Mouse (Mus musculus) urinary bladder, postnatal 25 days (tissue): ENCODE measurements at regions not wholly inside any gene's neighbourhood (a gene's known extent, or its start where the extent isn't known, plus 50 kb on each side); places are given as distances from the start of the nearest gene placed in this dataset.

Source experiments
- DNase-seq: peaks from one replicate; pipeline ENCODE4 v3.0.0; 2022; ENCODE audit warnings: low spot score

DNA sequence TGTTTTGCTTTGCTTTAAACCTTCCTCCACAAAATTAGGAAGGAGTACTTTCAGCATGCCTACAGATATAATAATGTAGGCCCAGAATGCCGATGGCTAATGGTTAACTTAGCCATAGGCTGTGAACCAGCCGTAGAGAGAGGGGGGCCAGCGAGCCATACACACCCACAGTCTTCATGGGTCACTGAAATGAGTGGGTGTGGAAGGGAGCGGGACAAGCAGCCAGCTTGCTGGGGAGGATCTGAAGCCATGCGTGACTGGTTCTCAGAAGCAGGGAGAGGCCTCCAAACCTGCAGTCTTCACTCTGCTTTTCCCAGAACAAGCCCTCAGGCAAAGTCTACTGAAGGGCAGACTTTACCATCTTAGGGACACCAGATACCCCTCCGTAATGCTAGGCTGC is 50.8 kb upstream of the Ptpn13 start:
- DNase-seq: no peak

DNA sequence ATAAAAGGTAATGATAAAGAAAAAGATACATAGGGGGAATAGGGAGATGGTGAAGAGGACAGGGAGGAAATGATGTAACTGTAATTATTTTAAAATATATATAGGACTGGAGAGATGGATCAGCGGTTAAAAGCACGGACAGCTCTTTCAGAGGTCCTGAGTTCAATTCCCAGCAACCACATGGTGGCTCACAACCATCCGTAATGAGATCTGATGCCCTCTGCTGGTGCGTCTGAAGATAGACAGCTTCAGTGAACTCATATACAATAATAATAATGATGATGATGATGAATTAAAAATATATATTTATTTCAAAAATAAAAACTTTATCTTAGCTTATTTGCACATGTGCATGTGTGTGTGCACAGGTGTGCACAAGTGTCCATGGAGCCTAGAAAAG is 51.9 kb upstream of the Ptpn13 start:
- DNase-seq: no peak

GRCm38 (mm10) chr5:103370456-103370855 is 54.5 kb upstream of the Ptpn13 start:
- DNase-seq: no peak

DNA sequence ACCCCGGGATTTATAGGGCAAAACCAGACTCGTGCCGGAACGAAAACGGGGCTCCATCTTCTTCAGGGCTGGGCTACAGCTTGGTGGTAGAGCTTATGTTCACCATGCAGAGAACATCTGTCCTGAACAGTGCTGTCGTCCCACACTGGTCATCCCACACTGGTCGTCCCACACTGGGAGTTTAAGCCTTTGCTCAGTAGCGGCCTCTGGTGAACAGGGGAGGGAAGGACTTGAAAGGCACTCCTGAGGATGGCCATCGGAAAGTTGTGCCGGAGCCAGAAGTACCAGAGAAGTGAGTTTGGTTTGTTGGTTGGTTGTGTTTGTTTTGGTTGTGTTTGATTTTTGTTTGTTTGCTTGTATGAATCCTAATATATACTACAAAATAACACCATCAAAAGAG is 56.0 kb upstream of the Ptpn13 start:
- DNase-seq: no peak

DNA sequence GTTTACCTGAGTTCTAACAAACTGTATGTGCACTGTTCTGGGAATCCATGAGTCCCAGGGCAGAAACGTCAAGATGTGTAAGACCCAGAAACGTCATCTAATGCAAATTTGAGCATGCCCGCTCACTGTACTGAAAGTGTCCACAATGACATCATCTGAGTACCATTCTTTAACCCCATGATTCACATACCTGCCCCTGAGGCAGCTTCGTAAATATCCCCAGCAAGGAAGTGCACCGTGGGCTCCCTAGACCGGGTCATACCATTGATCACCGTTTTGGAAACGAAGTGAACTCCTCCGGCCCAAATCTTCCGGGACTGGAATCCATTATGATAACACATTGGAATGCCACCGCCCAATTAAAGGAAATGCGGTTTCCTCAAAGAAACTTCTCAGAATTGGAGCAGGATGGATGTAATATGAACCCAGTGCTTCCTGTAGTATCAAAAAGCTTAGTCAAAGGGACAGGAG is 57.8 kb upstream of the Ptpn13 start:
- DNase-seq: no peak

GRCm38 (mm10) chr5:103365700-103366448 is 59.1 kb upstream of the Ptpn13 start:
- DNase-seq: no peak

DNA sequence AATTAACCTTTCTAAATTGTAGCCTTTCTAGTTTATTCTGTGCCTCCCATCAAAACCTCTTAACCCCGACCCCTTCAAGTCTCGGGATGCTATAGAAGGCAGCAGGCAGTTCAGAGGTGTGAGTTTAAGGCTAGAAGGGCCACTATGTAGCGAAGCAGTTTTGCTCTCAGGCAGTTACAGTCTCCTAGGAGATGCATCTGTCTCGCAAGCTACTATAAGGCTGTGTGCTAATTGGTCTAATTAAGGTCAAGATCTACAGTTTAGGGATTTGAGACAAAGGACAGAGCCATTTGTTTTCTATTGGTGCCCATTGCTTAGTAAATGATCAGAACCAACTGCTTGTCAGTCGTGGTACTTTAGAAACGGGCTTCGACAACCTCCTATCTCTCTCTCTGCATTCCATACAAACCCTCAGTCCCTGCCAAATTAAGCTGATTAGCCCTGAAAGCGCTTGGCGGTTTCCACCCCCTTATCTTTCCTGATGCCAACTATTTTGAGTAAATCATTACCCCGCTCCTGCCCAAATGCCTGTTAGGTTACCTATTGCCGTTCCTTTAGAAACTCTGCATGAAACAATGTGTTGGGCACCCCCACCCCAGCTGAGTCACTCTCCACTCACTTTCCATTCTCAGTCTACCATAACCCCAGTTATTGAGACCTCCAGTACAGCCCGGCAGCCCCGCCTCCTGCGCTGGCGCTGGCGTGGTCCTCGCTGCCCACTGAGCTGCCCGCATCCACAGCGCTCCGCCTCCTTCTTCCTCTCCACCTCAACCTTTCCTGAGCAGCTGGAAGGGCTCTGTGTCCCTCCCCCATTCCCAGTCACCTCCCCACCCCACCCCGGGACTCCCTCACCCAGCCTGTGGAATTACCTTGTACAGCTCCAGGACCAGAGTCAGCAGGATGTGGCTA is 59.9 kb upstream of the Ptpn13 start:
- no peak for DNase-seq

DNA sequence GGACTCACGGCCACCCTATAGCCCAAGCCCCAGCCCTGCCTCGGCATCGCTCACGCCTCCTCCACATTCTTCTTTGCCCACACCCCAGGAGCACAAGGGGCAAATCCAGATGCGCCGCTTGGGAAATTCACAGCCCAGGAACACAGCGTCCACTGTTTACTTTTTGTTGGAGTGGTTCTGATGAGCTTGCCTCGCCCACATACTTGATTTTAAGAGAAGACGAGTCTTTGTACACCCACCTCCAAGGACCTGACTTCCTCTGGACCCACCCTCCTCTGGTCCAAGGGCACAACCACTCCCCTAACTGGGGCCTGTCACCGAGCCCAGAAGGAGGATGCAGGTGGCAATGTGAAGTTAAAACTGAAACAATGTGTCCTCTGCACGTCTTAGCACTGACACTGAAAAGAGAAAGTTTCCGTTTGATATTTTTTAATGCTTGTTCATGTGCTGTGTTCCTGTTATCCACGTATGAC is 64.2 kb upstream of the Ptpn13 start:
- no peak for DNase-seq

DNA sequence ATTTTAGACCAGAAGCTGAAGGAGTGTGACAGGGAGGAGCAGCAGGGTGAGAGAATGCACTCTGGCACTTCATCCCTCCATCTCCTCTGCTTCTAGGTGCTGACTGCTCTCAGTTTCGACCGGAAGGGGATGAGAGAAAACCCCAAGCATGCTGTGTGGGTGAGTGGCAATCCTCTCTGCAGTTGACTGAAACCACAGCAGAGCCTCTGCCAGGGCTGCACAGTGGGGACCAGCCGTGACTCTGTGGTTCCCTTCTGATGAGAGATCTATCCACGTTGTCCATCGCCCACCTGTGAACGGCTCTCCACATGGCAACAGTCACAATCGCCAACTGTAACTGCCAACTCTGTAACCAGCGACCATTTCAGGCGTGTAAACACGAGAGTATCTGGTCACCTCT is 64.6 kb upstream of the Ptpn13 start:
- DNase-seq: no peak

GRCm38 (mm10) chr5:103357558-103357957 is 67.4 kb upstream of the Ptpn13 start:
- no peak for DNase-seq

DNA sequence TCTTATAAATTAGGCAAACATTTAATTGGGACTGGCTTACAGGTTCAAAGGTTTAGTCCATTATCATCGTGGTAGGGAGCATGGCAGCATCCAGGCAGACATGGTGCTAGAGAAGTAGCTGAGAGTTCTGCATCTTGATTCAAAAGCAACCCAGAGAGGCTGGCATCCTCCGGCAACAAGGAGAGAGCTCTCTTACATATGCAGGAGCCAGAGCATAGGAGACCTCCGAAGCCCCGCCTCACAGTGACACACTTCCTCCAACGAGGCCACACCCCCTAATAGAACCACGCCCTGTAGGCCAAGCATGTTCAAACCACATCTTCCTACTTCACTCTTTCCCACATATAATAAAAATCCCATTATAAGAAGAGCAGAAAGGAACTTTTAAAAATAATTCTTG is 68.5 kb upstream of the Ptpn13 start:
- DNase-seq: no peak

- peak; percentile 57 for DNase-seq
Measured at GRCm38 (mm10) chr5:103355372-103356300, 69.4 kb upstream of the Ptpn13 start.

- DNase-seq: no peak
Measured at GRCm38 (mm10) chr5:103343869-103344268, 81.1 kb upstream of the Ptpn13 start.

GRCm38 (mm10) chr5:103341456-103341855 is 83.5 kb upstream of the Ptpn13 start:
- peak; percentile 41 for DNase-seq

DNA sequence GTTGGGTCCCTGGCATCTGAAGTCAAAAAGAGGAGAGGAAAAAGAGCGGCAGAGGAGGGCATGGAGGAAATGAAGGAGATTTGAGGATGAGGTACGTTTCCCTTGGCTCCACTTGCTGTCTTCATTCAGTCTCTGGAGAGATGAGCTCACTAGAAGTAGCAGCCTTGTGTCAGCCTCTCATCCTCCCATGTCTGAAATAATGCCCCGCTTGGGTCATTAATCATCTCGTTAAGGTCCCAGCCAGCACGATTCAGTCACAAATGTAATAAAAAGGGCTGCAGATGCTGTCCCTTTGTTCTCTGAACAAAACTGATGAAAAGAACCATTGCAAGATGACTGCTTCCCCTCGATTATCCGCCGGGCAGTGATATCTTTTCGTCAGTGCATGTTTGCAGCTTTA is 84.4 kb upstream of the Ptpn13 start:
- no peak for DNase-seq

DNA sequence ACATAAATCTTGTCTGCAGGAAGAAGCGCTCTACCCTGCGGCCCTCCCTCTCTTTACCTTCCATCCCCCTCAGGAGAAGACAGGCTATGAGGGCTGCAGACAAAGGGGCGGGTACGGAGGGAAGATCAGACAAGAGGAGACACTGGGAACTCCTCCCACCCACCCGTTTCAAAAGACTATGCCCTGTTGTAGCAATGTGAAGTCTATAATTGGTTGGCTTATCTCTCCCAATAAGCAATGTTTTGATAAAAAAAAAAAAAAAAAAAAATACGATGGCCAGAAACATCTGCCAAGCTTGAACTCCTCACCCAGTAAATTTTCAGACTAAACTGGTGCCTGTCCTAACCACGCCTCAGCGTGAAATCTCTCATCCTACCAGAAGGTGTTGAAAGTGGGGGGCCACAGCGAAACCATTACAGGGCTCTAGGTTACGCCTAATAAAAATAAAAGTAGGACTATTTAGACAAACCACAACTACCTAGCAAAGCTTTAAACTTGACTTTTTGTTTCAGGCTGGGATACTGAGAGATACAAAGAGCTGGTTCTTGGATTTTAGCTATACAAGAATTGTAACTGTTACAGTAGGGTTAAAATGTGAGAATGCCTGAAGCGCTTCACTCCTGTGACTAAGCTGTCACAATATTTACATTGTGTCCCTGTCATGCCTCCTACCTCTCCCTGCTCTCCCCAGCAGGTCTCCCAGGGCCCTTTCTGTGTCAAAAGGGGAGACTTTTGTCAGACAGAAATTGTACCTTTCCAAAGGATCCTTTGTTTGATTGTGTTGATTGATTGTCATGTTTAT is 88.1 kb upstream of the Ptpn13 start:
- no peak for DNase-seq

DNA sequence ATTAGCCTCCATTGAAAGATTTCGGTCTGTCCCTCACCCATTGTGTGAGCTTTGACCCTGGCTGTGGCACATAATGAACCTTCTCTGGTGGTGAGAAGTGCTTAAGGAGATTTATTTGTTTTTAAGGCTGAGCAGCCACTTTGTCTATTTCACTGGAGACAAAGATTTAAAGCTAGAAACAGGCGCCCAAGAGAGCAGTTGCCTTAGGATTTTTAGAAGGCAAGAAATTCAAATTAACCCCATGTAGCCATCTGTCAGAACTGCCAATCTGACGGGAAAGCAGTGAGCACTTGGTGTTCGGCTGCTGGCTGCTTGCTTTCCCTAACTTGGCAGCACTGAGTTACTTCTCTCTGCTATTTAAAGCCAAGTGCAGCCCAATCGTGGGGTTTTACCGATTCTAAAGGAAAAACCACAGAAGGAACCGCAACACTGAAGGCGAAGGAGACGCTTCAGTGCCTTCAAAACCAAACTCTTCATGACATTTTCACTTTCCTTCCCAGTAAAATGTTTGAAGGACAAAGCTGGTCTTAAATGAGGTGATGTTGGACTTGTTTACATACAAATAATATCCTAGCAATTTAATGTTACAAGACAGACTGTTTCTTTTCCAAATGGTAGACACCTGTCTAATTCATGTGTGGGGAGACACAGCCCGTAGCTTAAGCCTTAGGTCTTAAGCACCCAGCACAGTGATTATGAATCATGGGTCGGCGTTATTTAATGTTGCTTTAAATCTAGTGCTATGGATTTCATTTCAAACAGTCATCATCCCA is 88.9 kb upstream of the Ptpn13 start:
- no peak for DNase-seq

DNA sequence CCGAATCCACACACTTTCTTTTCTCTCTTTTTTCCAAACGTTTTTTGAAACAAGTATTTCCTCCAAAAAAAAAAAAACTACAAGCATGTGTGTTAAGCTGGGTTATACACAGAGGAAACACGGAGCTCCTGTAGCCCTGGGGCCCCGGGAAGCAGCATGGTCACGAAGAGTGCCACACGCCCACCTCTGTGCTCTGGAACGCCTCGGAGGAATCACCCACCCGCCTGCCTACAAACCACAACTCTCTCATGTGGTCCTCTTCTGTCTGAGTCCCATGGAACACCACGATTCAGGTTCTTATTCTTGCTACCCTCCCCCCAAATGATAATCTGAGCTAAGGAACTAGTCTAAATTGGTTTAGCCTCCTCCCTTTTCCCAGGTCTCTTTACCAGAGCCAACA is 98.6 kb upstream of the Ptpn13 start:
- no peak for DNase-seq

DNA sequence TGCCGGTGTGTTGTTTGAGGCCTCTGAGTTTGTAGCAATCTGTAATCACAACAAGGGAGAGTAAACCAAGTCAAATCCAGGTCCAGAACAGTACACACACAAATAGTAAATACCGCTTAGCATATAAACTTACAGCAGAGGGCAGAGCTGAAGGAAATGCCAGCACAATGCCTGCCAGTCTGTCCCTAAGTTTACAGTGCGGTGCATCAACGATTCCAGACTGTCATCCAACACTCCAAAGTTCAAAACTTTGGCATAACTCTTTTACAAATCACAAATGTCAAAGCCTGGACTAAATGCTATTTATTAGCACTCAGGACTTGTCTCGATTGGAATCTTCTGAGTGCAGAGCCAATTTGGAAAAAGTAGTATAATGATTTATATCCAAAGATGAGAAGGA is 104.7 kb upstream of the Ptpn13 start:
- no peak for DNase-seq

DNA sequence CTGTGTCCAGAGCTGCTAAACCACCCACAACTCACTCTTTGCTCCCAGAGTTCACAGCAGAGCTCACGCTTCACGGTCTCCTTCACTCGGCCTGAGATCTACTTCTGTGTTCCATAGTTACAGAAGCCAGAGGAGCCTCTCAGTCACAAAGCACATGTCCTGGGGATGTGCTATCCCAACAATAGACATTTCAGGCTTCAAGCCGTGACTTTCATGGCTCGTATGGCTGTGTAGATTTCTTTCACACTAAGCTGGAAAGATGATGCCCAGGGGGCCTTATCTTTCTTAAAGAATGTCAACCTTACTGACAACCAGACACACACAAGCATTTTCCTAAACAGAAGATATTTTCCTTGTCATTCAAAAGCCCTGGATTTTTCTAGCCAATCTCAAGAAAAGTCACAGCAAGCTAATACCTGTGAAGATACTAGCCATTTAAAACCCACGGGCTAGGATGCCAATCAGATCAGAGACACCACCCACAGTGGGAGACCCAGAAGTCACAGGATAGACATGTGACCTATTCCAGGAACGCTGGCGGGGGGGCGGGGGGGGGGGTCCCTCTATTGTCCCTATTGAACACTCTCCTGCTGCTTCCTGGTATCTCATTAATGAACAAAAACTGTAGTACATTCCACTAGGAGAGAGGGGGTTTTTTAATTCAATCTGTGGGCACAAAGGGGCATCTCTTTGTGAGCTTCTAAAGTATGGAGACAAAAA is 98.8 kb upstream of the Mapk10 start:
- no peak for DNase-seq
